Mouse (Mus musculus): ENCODE measurements at regions not wholly inside any gene's neighbourhood (a gene's known extent, or its start where the extent isn't known, plus 50 kb on each side); places are given as distances from the start of the nearest gene placed in this dataset.
"Not testable (repeated sequence)": the region's sequence is repeated elsewhere in the genome, so short reads cannot be mapped to it uniquely, and the experiment has no call there.

- Histone ChIP-seq H3K36me3 (ENCODE audit: control insufficient read depth, insufficient read depth, low read length) (no peaks in the 10 kb centered on the region), H3K27me3 (ENCODE audit: control insufficient read depth, insufficient read depth, low read length) (no peaks in the 10 kb centered on the region), H3K9me3 (ENCODE audit: control insufficient read depth, low read length) (no peaks in the 10 kb centered on the region), H3K9ac (ENCODE audit: low read length) (no peak overlapping the region), H3K4me1 (ENCODE audit: control insufficient read depth, insufficient read depth, low read length) (no peaks in the 10 kb centered on the region), H3K4me2 (ENCODE audit: low read depth, severe bottlenecking) (no peak overlapping the region), H3K4me3 (ENCODE audit: low read depth, low read length) (no peak overlapping the region), H3K27ac (replicated peaks; ENCODE audit: low read depth, low read length) (no peak overlapping the region)
- ATAC-seq (ENCODE audit: insufficient number of reproducible peaks, low FRiP score, low TSS enrichment, low read depth) (no peak), DNase-seq (ENCODE audit: low spot score) (no peak)
- WGBS: 83% methylated on average over 1 of the region's 1 CpGs
Observed at GRCm38 (mm10) chr15:32034091-32034490, 143.0 kb upstream of the Tas2r119 start.

DNA sequence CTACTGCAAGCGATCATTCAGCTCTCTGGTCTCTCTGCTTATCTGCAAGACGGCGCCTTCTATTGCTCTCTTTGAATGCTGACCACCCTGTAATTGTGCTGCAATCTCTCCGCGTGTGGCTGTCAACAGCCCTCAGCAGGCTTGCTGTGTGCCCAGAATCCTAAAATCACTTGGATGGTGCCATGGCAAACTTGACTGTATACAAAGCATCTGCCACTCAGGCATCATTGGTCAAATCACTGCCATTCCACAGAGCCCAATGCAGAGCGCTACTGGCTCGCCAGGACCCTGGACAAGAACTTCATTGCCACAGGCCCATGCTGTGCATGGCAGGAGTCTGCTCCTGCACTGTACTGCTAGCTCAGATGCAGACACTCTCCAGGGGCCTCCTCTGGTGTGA lies 142.3 kb upstream of the Tas2r119 start:
- H3K27ac ChIP-seq (replicated peaks; ENCODE audit: low read depth, low read length): no peak overlapping the region
- H3K9me3 ChIP-seq (ENCODE audit: control insufficient read depth, low read length): no peaks in the 10 kb centered on the region
- H3K27me3 ChIP-seq (ENCODE audit: control insufficient read depth, insufficient read depth, low read length): no peaks in the 10 kb centered on the region
- 40% methylated on average over 7 of the region's 7 CpGs for WGBS
- no peak overlapping the region for H3K4me3 ChIP-seq (ENCODE audit: low read depth, low read length)
- ATAC-seq (ENCODE audit: insufficient number of reproducible peaks, low FRiP score, low TSS enrichment, low read depth) (no peak), DNase-seq (ENCODE audit: low spot score) (peak; percentile 58)
- no peaks in the 10 kb centered on the region for H3K36me3 ChIP-seq (ENCODE audit: control insufficient read depth, insufficient read depth, low read length)
- H3K4me1 ChIP-seq (ENCODE audit: control insufficient read depth, insufficient read depth, low read length): no peaks in the 10 kb centered on the region
- H3K4me2 ChIP-seq (ENCODE audit: low read depth, severe bottlenecking): no peak overlapping the region
- no peak overlapping the region for H3K9ac ChIP-seq (ENCODE audit: low read length)

- ATAC-seq (ENCODE audit: insufficient number of reproducible peaks, low FRiP score, low TSS enrichment, low read depth) (no peak), DNase-seq (ENCODE audit: low spot score) (no peak)
- Histone ChIP-seq H3K4me2 (ENCODE audit: low read depth, severe bottlenecking) (no peak overlapping the region), H3K4me1 (ENCODE audit: control insufficient read depth, insufficient read depth, low read length) (no peaks in the 10 kb centered on the region), H3K27ac (replicated peaks; ENCODE audit: low read depth, low read length) (no peak overlapping the region), H3K27me3 (ENCODE audit: control insufficient read depth, insufficient read depth, low read length) (no peaks in the 10 kb centered on the region), H3K4me3 (ENCODE audit: low read depth, low read length) (no peak overlapping the region), H3K36me3 (ENCODE audit: control insufficient read depth, insufficient read depth, low read length) (no peaks in the 10 kb centered on the region), H3K9ac (ENCODE audit: low read length) (no peak overlapping the region), H3K9me3 (ENCODE audit: control insufficient read depth, low read length) (no peaks in the 10 kb centered on the region)
- 75% methylated on average over 6 of the region's 6 CpGs for WGBS
Observed at GRCm38 (mm10) chr15:32041764-32042163, 135.3 kb upstream of the Tas2r119 start.

GRCm38 (mm10) chr15:32042173-32042572 lies 134.9 kb upstream of the Tas2r119 start:
- no peak for DNase-seq (ENCODE audit: low spot score)
- no peaks in the 10 kb centered on the region for H3K36me3 ChIP-seq (ENCODE audit: control insufficient read depth, insufficient read depth, low read length)
- no peak for ATAC-seq (ENCODE audit: insufficient number of reproducible peaks, low FRiP score, low TSS enrichment, low read depth)
- no peaks in the 10 kb centered on the region for H3K27me3 ChIP-seq (ENCODE audit: control insufficient read depth, insufficient read depth, low read length)
- no peak overlapping the region for H3K27ac ChIP-seq (replicated peaks; ENCODE audit: low read depth, low read length)
- no peaks in the 10 kb centered on the region for H3K4me1 ChIP-seq (ENCODE audit: control insufficient read depth, insufficient read depth, low read length)
- no peak overlapping the region for H3K4me3 ChIP-seq (ENCODE audit: low read depth, low read length)
- 13% methylated on average over 4 of the region's 4 CpGs for WGBS
- no peaks in the 10 kb centered on the region for H3K9me3 ChIP-seq (ENCODE audit: control insufficient read depth, low read length)
- no peak overlapping the region for H3K9ac ChIP-seq (ENCODE audit: low read length)
- H3K4me2 ChIP-seq (ENCODE audit: low read depth, severe bottlenecking): no peak overlapping the region

DNA sequence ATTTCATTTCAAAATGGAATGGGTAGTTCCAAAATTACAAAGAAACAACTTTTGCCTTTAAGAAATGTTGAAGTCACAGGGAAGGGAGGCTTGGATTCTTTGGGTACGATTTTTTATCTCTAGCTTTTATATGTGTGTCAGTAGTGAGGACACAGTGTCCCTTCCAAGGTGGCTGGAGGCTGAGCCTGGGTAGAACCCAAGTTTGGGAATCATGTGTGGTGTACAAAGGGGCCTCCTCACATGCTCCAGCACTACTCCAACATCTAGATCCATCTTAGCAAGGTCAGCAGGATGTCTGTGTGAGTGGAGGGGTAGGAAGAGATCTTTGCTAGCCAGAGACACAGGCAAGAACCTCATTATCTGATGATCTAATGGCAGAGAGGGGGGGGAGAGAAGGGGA lies 134.5 kb upstream of the Tas2r119 start:
- no peaks in the 10 kb centered on the region for H3K36me3 ChIP-seq (ENCODE audit: control insufficient read depth, insufficient read depth, low read length)
- H3K27ac ChIP-seq (replicated peaks; ENCODE audit: low read depth, low read length): no peak overlapping the region
- no peaks in the 10 kb centered on the region for H3K27me3 ChIP-seq (ENCODE audit: control insufficient read depth, insufficient read depth, low read length)
- H3K9ac ChIP-seq (ENCODE audit: low read length): no peak overlapping the region
- WGBS: 80% methylated on average over 1 of the region's 1 CpGs
- H3K4me3 ChIP-seq (ENCODE audit: low read depth, low read length): no peak overlapping the region
- no peak for ATAC-seq (ENCODE audit: insufficient number of reproducible peaks, low FRiP score, low TSS enrichment, low read depth)
- no peak for DNase-seq (ENCODE audit: low spot score)
- no peak overlapping the region for H3K4me2 ChIP-seq (ENCODE audit: low read depth, severe bottlenecking)
- H3K9me3 ChIP-seq (ENCODE audit: control insufficient read depth, low read length): no peaks in the 10 kb centered on the region
- H3K4me1 ChIP-seq (ENCODE audit: control insufficient read depth, insufficient read depth, low read length): no peaks in the 10 kb centered on the region

DNA sequence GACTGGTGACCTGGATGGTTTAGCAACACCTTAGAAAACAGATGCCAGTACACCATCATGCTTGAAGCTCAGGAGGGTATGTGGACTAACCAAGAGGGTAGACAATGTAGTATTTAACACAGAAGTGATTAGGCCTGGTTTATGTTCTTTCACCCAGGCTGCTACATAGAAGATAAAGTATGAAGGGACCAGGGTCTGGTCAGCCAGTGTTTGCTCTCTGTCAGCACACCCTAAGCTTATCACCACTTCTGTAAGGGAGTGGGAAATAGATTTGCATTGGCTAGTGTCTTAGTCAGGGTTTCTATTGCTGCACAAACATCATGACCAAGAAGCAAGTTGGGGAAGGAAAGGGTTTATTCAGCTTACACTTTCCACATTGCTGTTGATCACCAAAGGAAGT lies 133.9 kb upstream of the Tas2r119 start:
- H3K27me3 ChIP-seq (ENCODE audit: control insufficient read depth, insufficient read depth, low read length): no peaks in the 10 kb centered on the region
- no peak overlapping the region for H3K9ac ChIP-seq (ENCODE audit: low read length)
- ATAC-seq (ENCODE audit: insufficient number of reproducible peaks, low FRiP score, low TSS enrichment, low read depth) (no peak), DNase-seq (ENCODE audit: low spot score) (no peak)
- no peaks in the 10 kb centered on the region for H3K36me3 ChIP-seq (ENCODE audit: control insufficient read depth, insufficient read depth, low read length)
- no peak overlapping the region for H3K27ac ChIP-seq (replicated peaks; ENCODE audit: low read depth, low read length)
- H3K4me1 ChIP-seq (ENCODE audit: control insufficient read depth, insufficient read depth, low read length): no peaks in the 10 kb centered on the region
- no peak overlapping the region for H3K4me3 ChIP-seq (ENCODE audit: low read depth, low read length)
- no peak overlapping the region for H3K4me2 ChIP-seq (ENCODE audit: low read depth, severe bottlenecking)
- H3K9me3 ChIP-seq (ENCODE audit: control insufficient read depth, low read length): no peaks in the 10 kb centered on the region

- ATAC-seq (ENCODE audit: insufficient number of reproducible peaks, low FRiP score, low TSS enrichment, low read depth); H3K27ac ChIP-seq (replicated peaks; ENCODE audit: low read depth, low read length); H3K4me3 ChIP-seq (ENCODE audit: low read depth, low read length); H3K36me3 ChIP-seq (ENCODE audit: control insufficient read depth, insufficient read depth, low read length); H3K4me2 ChIP-seq (ENCODE audit: low read depth, severe bottlenecking); DNase-seq (ENCODE audit: low spot score); H3K9me3 ChIP-seq (ENCODE audit: control insufficient read depth, low read length); H3K27me3 ChIP-seq (ENCODE audit: control insufficient read depth, insufficient read depth, low read length); H3K9ac ChIP-seq (ENCODE audit: low read length); H3K4me1 ChIP-seq (ENCODE audit: control insufficient read depth, insufficient read depth, low read length): not testable (repeated sequence)
- 93% methylated on average over 1 of the region's 1 CpGs for WGBS
Observed at GRCm38 (mm10) chr15:32043670-32044069, 133.4 kb upstream of the Tas2r119 start.

DNA sequence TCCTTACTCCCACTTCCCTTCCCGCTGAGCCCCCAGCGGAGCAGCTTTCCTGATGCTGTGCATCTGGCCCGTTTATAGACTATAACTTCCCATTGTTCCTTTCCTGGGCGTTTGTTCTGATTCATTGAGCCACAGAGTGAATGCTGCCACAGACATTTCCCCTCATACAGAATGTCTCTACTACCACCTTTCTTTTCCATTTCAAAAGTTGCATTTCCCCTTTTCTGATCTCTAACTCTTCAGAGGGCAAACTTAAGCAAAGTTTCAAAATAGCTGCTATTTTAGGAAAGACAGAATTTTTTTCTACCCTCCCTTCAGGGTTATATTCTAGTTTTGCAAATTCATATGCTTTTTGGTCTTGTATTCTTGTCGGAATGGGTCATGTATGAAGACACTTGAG lies 128.3 kb upstream of the Tas2r119 start:
- H3K9me3 ChIP-seq (ENCODE audit: control insufficient read depth, low read length): no peaks in the 10 kb centered on the region
- no peaks in the 10 kb centered on the region for H3K36me3 ChIP-seq (ENCODE audit: control insufficient read depth, insufficient read depth, low read length)
- no peaks in the 10 kb centered on the region for H3K27me3 ChIP-seq (ENCODE audit: control insufficient read depth, insufficient read depth, low read length)
- 62% methylated on average over 5 of the region's 5 CpGs for WGBS
- H3K27ac ChIP-seq (replicated peaks; ENCODE audit: low read depth, low read length): no peak overlapping the region
- no peak overlapping the region for H3K9ac ChIP-seq (ENCODE audit: low read length)
- DNase-seq (ENCODE audit: low spot score) (no peak), ATAC-seq (ENCODE audit: insufficient number of reproducible peaks, low FRiP score, low TSS enrichment, low read depth) (no peak)
- no peak overlapping the region for H3K4me3 ChIP-seq (ENCODE audit: low read depth, low read length)
- H3K4me2 ChIP-seq (ENCODE audit: low read depth, severe bottlenecking): no peak overlapping the region
- no peaks in the 10 kb centered on the region for H3K4me1 ChIP-seq (ENCODE audit: control insufficient read depth, insufficient read depth, low read length)

DNA sequence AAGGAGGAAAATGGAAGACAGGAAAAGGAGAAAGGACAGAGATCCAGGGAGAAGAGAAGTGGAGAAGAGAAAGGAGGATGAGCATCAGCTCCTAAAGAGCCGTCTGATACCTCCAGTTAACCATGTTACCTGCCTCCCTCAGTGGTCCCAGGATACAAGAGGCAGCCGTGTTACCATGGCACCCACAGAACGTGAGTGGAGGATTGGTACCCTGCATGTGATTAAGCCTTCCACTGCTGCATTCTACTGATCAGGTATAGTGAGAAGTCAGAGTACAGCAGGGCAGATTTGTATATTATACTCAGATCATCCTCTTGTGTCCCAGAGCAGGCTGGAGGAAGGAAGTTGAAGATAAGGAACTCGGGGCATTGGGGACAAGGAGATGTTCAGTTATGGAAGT lies 115.5 kb upstream of the Tas2r119 start:
- no peaks in the 10 kb centered on the region for H3K36me3 ChIP-seq (ENCODE audit: control insufficient read depth, insufficient read depth, low read length)
- no peaks in the 10 kb centered on the region for H3K9me3 ChIP-seq (ENCODE audit: control insufficient read depth, low read length)
- no peak for DNase-seq (ENCODE audit: low spot score)
- H3K4me1 ChIP-seq (ENCODE audit: control insufficient read depth, insufficient read depth, low read length): no peaks in the 10 kb centered on the region
- no peaks in the 10 kb centered on the region for H3K27me3 ChIP-seq (ENCODE audit: control insufficient read depth, insufficient read depth, low read length)
- 81% methylated on average over 4 of the region's 4 CpGs for WGBS
- ATAC-seq (ENCODE audit: insufficient number of reproducible peaks, low FRiP score, low TSS enrichment, low read depth): no peak
- no peak overlapping the region for H3K4me3 ChIP-seq (ENCODE audit: low read depth, low read length)
- no peak overlapping the region for H3K27ac ChIP-seq (replicated peaks; ENCODE audit: low read depth, low read length)
- no peak overlapping the region for H3K4me2 ChIP-seq (ENCODE audit: low read depth, severe bottlenecking)
- no peak overlapping the region for H3K9ac ChIP-seq (ENCODE audit: low read length)
